Mouse (Mus musculus) embryo, embryonic 10.5 days (tissue): ENCODE data around the gene Itga8.

Experiments
- DNase-seq: peaks from one replicate; pipeline ENCODE4 v3.0.0-alpha.2; 2015; ENCODE audit warnings: low spot score

Itga8 gene

DNA sequence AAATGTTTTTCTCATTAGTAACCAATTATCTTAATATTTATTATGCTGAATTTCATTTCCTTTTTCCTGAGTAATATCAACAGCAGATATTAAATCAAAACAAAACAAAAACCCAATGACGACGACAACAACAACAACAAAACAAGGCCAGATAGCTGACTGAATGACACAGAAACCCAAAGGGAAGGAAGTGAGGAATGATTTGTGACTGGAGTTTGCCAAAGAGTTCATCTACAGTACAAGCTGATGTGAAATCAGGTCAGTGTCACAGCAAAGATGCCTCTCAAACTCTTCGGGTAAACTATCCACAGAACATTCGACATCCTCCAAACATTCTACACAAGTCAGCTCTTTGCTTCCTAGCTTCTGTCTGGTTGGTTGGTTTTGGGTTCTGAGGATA, 104.0 kb downstream of the Itga8 start:
- no peak for DNase-seq

- DNase-seq: no peak
These were observed 112.7 kb downstream of the Itga8 start for GRCm38 (mm10) chr2:12189026-12189425.

DNA sequence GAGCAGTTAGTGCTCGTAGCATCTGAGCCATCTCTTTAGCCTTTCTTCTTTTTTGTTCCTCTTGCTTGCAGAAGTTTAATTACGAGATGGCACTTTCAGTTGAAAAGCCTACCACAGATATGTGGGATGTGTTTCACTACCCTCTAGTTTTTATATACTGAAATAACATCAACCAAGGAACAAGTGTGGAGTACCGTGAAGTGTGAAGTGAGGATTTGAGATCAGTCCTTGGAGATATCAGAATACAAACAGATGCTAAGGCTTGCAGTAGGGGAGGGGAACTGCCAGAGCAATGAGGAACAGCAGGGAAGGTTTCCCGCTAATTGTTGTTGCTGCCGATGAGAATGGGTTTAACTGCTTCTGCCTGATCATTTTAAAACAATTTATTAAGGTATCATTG, 114.1 kb downstream of the Itga8 start:
- no peak for DNase-seq

DNA sequence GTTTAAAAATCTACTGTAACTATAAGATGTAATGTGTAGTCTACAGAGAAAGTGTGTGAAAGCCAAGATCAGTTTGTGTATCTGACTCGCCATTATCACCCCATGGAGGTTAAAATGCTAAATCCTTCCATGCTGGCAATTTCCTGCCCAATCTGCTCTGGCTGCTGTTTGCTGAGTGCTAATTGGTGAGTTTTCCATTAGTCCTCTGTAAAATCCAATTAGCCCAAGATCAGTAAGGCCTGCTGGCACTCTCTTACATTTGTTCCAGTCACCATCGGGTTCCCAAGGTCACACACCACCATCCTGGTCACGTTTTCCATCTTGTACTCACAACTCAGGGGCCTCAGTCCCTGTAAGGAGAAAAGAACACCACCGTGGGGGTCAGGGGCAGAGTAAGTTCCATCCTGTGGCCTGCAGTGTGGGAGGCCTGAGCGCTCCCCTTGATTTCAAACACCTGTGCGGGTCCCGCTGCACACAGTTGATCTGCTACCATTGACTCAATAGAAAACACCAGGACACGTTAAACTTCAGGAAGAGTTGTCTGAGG, 119.2 kb downstream of the Itga8 start:
- peak; percentile 47 for DNase-seq

DNA sequence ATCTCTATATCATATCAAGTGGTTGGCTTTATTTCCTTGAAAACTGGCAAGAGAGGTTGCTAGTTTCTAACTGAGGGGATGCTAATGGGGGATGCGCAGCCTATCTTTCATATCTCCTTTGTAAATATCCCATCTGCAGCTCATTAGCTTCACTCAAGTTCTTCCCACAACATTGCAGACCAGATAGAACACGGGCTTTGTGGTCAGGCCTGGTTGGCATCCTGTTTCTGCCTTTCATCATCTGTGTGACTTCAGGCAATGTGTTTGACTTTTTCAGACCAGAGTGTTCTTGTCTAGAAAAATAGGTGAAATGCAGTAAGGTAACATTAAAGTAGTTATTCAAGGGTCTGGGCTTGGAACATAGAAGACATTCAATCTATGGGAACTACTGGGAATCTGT, 121.1 kb downstream of the Itga8 start:
- no peak for DNase-seq

DNA sequence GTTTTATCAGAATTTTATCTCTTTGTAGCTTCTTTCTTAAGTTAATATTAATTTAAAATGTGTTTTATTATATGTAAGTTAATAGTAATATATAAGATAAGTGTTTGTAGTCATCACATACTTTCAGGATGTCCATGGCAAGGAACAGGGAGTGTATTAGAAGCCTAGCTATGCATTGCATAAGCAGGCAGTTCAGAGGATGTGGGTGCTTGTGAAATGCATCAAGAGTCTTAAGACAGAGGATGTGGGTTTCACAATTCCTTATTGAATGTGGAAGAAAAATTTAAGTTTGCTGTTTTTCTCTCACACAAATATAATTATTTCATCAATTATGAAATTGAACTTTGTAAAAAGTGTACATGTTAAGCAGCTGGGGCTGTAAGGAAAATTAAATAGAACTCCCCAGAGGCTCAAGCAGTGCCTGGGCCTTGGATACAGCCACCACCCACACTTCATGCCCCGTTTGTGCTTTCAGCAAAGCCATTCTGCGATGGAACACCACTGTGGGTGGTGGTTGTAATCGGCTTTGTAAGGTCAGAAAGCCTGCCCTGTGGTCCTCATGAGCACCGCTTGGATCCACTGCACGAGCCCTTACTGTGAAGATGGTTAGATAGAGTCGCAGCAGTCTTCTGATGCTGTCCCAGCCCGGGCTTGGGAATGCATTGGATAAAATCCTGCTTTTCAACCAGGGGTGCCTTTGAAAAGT, 126.8 kb downstream of the Itga8 start:
- DNase-seq: no peak

GRCm38 (mm10) chr2:12170221-12170620, 131.5 kb downstream of the Itga8 start:
- DNase-seq: no peak

DNA sequence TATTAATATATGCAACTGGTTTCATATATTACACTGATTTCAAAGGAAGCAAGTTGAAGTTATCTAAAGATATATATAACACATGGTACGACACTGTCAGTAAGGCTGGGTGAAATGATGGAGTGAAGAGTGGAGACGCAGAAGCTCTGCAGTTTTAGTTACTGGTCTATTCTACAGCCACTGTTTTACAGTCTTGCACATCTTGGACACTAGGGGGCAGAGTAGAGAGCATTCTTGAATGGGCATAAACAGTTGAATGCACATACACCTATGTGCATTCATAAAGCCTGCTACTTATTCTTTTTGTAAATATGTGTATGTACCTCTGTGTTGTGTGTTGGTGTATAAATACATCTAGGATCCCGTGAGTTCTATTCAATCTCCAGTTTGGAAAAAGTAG, 141.2 kb downstream of the Itga8 start:
- peak; percentile 54 for DNase-seq

- no peak for DNase-seq
These were observed 144.7 kb downstream of the Itga8 start for GRCm38 (mm10) chr2:12157001-12157400.

- peak; percentile 49 for DNase-seq
These were observed 145.3 kb downstream of the Itga8 start for GRCm38 (mm10) chr2:12156401-12156800.

GRCm38 (mm10) chr2:12154676-12155075, 147.0 kb downstream of the Itga8 start:
- DNase-seq: no peak

- no peak for DNase-seq
These were observed 148.2 kb downstream of the Itga8 start for GRCm38 (mm10) chr2:12153551-12153950.

DNA sequence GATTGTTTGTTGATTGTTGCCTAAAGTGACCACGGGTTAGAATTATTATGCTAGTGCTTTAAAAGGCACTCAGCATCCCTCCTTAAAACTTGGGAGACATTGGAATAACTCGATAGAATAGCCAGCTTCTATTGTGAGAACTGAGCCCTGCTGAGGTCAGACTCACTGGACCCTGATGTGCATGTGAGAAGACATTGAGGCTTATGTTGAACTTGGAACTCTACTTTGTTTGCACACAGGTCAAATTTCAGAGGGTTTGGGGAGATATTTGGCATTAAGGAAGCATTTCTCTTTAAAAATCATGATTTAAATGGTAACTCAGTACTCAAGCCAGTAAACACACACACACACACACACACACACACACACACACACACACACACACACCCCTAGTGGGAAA, 153.8 kb downstream of the Itga8 start:
- no peak for DNase-seq

GRCm38 (mm10) chr2:12146612-12147011, 155.1 kb downstream of the Itga8 start:
- DNase-seq: no peak

DNA sequence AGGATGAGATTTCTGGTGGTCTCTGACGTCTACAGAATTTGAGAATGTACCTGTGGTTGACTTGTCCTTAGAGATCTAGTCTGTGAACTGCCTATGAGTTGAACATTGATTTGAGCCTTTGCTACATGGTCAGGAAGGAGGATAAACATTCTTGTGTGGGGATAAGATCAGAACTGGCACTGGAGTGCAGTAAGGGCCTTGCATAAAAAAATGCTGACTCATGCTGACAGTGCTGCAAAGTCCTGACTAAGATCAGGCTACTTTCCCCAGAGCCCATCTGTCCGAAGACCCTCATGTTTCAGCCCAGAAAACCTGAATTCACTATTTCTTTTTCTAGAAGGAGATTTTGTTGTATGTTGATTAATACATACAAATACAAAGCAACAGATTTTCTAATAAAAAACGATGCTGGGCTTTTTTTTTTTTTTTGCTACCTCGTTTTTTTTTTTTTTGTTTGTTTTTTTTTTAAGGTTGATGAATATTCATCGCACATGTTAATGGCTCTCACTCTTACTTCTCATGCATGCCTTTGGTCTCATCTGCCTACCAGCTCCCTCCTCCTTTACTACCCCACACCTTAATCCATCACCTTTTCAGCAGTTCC, 162.9 kb downstream of the Itga8 start:
- DNase-seq: no peak

DNA sequence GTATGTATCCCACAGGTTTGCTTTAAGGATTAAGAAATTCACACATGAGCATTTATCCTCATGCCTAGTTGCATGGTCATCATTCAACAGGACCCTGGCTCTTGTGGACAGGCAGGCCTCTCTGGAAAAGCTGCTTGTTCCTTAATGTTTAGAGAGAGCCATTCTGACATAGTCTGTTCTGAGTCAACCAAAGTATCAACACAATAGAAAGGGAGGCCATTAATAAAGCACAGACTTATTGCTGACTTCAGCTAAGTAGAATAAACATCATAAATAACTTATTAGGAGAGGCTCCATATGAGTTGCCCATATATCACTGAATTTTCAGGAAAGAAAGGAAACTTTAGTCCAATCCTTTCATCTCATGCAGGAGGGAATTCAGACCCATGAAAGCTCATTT, 175.1 kb downstream of the Itga8 start:
- no peak for DNase-seq

DNA sequence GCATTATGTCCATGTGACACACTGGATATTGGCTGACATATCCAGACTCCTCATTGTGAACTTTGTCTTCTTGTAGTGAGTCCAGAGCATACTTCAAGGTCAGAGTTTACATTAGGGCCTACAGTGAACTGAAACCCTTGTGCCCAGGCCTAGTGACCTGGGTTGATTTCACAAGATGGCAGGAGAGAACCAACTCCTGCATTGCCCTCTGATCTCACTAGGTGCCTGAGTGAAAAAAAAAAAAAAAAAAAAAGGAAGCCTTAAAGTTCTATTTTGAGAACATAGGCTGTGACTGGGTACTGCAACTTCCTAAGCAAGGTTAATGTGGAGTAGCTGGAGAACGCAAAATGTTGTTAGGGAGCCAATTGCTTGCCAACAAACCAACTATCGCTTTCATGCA, 186.2 kb downstream of the Itga8 start:
- DNase-seq: no peak

GRCm38 (mm10) chr2:12109306-12109705, 192.4 kb downstream of the Itga8 start:
- no peak for DNase-seq

DNA sequence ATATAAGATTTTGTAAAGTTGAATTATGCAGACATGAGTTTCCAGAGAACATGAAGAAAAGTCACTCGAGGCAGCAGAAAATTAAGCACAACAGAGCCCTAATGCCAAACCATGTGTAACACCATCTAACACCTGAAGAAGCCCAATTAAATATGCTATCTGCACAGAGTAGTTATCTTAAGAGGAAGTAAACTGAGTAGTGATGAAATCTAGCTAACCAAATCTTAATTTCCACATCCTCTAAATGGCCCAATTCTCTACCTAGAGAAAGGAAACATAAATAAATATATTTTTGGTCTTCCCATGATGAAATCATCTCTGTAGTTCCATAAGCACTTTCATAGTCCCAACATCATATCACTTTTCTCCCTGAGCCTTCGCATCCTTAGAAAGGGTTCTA, 193.4 kb downstream of the Itga8 start:
- no peak for DNase-seq

DNA sequence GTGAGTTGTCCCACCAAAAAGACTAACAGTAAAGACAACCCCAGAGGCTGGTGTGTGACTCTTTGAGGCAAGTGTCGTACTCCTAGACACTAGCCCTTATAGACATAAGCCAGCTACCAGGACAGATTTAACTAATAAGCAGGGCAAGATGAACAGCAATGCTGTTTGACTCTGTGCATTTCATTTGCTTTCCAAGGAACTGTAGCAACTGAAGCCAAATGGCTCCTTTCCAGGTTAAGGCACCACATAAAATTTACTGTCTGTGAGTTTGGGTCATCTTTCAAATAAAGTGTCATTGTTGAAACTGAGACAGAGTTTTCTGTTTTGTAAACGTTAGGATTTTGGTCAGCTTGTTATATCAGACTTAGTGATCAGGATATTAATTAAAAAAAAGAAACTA, 194.5 kb downstream of the Itga8 start:
- no peak for DNase-seq

DNA sequence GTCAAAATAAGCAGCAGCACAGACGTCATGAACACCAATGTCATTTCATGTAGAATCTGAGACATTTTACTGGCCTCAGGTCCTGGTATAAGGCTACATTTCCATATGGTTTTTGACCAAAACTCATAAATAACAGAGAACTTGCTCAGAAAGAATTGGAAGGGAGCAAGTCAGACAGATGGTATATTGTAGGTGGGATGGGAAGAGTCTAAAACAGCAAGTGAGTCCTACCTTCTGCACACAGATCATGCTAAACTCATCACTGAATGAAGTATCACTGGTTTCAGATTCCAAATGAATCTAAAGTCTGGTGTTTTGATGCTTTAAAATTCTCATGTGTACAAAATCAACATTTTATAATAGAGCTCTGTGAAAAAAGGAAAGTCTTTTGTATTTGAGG, 198.5 kb downstream of the Itga8 start:
- no peak for DNase-seq

DNA sequence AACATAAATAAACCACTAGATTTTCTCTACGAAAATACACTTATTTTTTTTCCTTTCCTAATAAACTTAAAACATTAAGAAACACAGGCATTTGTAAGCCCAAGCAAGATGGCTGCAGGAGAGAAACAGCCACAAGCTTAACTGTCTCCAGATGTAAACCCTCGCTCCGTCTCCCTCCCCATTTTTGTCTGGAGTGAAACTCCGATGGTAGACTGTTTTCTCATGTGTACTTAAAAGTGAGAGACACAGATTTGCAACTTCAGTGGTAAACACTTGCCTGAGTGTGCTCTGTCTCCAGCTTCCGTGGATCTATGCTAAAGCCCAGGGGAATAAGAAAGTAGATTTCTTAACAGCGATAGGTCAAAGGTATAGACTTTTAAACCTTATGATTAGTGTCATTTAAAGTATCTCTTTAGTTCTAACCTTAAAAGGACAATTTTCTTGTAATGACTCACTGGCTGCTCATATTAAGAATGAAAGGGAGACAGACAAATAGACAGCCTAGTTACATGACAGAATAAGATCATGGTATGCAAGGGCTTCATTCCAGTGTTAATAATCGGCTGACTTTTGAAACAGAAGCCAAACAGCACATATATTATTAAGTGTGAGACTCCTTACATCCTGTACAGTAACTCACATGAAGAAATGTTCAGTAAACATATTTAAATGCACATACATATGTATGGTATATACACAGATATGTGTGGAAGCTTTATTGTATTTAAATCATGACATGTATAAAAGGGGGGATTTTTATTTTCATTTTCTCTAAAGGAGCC, 209.3 kb downstream of the Itga8 start:
- peak; percentile 38 for DNase-seq

DNA sequence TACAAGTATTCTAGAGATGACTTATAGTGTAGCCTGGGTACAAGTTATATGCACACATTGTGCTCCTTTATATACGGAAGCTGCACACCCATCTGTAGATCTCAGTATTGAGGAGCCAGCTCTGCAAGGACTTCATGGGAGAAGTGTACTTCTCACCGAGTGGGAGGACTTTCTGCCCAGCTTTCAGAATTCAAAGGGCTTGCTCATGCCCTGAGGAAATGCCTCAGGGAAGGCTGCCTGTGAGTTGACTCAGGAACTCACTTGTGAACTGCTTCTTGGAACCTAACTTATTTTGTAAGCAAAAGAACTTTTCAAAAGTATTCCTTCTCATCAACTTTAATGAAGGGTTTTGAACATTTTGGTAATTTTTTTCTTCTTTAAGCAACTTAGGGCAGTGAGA, 210.7 kb downstream of the Itga8 start:
- no peak for DNase-seq
